Mouse (Mus musculus) embryo, embryonic 11 days (tissue): ENCODE measurements around the gene Gm29797.

ENCODE experiments used
- DNase-seq: peaks from one replicate; pipeline ENCODE4 v3.0.0-alpha.2; 2015

Gm29797 gene

GRCm38 (mm10) chr2:181674934-181675333, 18.1 kb downstream of the Gm29797 start:
- no peak for DNase-seq

GRCm38 (mm10) chr2:181675454-181675853, 18.6 kb downstream of the Gm29797 start:
- peak; percentile 81 for DNase-seq

- DNase-seq, result peak; percentile 63
Observed at GRCm38 (mm10) chr2:181676424-181676823, 19.6 kb downstream of the Gm29797 start.

GRCm38 (mm10) chr2:181677096-181677754, 20.4 kb downstream of the Gm29797 start:
- no peak for DNase-seq

- DNase-seq, result no peak
Observed at GRCm38 (mm10) chr2:181677755-181678098, 20.9 kb downstream of the Gm29797 start.

GRCm38 (mm10) chr2:181678780-181679179, 21.9 kb downstream of the Gm29797 start:
- peak; percentile 90 for DNase-seq

- peak; percentile 87 for DNase-seq
Observed at GRCm38 (mm10) chr2:181679951-181680715, 23.3 kb downstream of the Gm29797 start, which contains the start of gene Tcea2. TSS of gene Tcea2 (plus strand) at chr2:181680310.

- DNase-seq, result peak; percentile 29
Observed at GRCm38 (mm10) chr2:181680716-181681117, 23.9 kb downstream of the Gm29797 start.

GRCm38 (mm10) chr2:181681978-181682377, 25.1 kb downstream of the Gm29797 start:
- no peak for DNase-seq

GRCm38 (mm10) chr2:181683381-181683780, 26.5 kb downstream of the Gm29797 start:
- DNase-seq, result no peak

- no peak for DNase-seq
Observed at GRCm38 (mm10) chr2:181684713-181685112, 27.9 kb downstream of the Gm29797 start.

- DNase-seq, result no peak
Observed at GRCm38 (mm10) chr2:181685686-181686085, 28.9 kb downstream of the Gm29797 start.

- no peak for DNase-seq
Observed at GRCm38 (mm10) chr2:181687586-181687985, 30.8 kb downstream of the Gm29797 start.

- DNase-seq, result no peak
Observed at GRCm38 (mm10) chr2:181689466-181690160, 32.8 kb downstream of the Gm29797 start.

- DNase-seq, result no peak
Observed at GRCm38 (mm10) chr2:181691083-181691482, 34.2 kb downstream of the Gm29797 start.

- no peak for DNase-seq
Observed at GRCm38 (mm10) chr2:181691571-181691970, 34.7 kb downstream of the Gm29797 start.

- no peak for DNase-seq
Observed at GRCm38 (mm10) chr2:181692304-181692703, 35.5 kb downstream of the Gm29797 start.

GRCm38 (mm10) chr2:181693339-181694280, 36.8 kb downstream of the Gm29797 start, which contains the start of gene Rgs19:
TSS of gene Rgs19 (minus strand) at chr2:181693977.
- DNase-seq, result peak; percentile 90

GRCm38 (mm10) chr2:181694581-181694980, 37.7 kb downstream of the Gm29797 start:
- no peak for DNase-seq

GRCm38 (mm10) chr2:181695776-181696175, 38.9 kb downstream of the Gm29797 start:
- no peak for DNase-seq

GRCm38 (mm10) chr2:181696801-181697420, 40.1 kb downstream of the Gm29797 start:
- DNase-seq, result no peak

GRCm38 (mm10) chr2:181698241-181698640, 41.4 kb downstream of the Gm29797 start, which contains the start of gene Lkaaear1:
TSS of gene Lkaaear1 (minus strand) at chr2:181698442.
- no peak for DNase-seq
